Mouse (Mus musculus): ENCODE measurements around the gene Cytl1.

Gene Cytl1

GRCm38 (mm10) chr5:37735224-37735623, at the start of gene Cytl1:
TSS of gene Cytl1 (plus strand) at chr5:37735519.
- DNase-seq (ENCODE audit: low spot score in 2 of 2): no peak

GRCm38 (mm10) chr5:37692759-37693158, 42.6 kb upstream of the Cytl1 start:
- DNase-seq (ENCODE audit: low spot score in 2 of 2): no peak

GRCm38 (mm10) chr5:37695773-37696172, 39.5 kb upstream of the Cytl1 start:
- no peak for DNase-seq (ENCODE audit: low spot score in 2 of 2)

GRCm38 (mm10) chr5:37697286-37697685, 38.0 kb upstream of the Cytl1 start:
- DNase-seq (ENCODE audit: low spot score in 2 of 2): no peak

GRCm38 (mm10) chr5:37699757-37700156, 35.6 kb upstream of the Cytl1 start:
- DNase-seq (ENCODE audit: low spot score in 2 of 2): no peak

GRCm38 (mm10) chr5:37704962-37705361, 30.4 kb upstream of the Cytl1 start:
- no peak for DNase-seq (ENCODE audit: low spot score in 2 of 2)

GRCm38 (mm10) chr5:37708124-37708523, 27.2 kb upstream of the Cytl1 start:
- no peak for DNase-seq (ENCODE audit: low spot score in 2 of 2)

- no peak for DNase-seq (ENCODE audit: low spot score in 2 of 2)
Observed at GRCm38 (mm10) chr5:37709257-37709904, 25.9 kb upstream of the Cytl1 start.

- DNase-seq (ENCODE audit: low spot score in 2 of 2): peak in 1 of 2 experiments; percentile 62
Observed at GRCm38 (mm10) chr5:37716505-37717372, 18.6 kb upstream of the Cytl1 start, which contains the start of gene Stk32b. TSS of gene Stk32b (minus strand) at chr5:37717171.

- no peak for DNase-seq (ENCODE audit: low spot score in 2 of 2)
Observed at GRCm38 (mm10) chr5:37717384-37717963, 17.8 kb upstream of the Cytl1 start.

GRCm38 (mm10) chr5:37720670-37721069, 14.6 kb upstream of the Cytl1 start:
- no peak for DNase-seq (ENCODE audit: low spot score in 2 of 2)

- no peak for DNase-seq (ENCODE audit: low spot score in 2 of 2)
Observed at GRCm38 (mm10) chr5:37725220-37725886, 10.0 kb upstream of the Cytl1 start.

GRCm38 (mm10) chr5:37730781-37731180, 4.5 kb upstream of the Cytl1 start:
- DNase-seq (ENCODE audit: low spot score in 2 of 2): no peak

- DNase-seq (ENCODE audit: low spot score in 2 of 2): no peak
Observed at GRCm38 (mm10) chr5:37736213-37736612, 894 bp downstream of the Cytl1 start.

- no peak for DNase-seq (ENCODE audit: low spot score in 2 of 2)
Observed at GRCm38 (mm10) chr5:37743889-37744707, 8.8 kb downstream of the Cytl1 start.

- DNase-seq (ENCODE audit: low spot score in 2 of 2): peak in 1 of 2 experiments; percentile 42
Observed at GRCm38 (mm10) chr5:37752027-37752967, 17.0 kb downstream of the Cytl1 start.

- no peak for DNase-seq (ENCODE audit: low spot score in 2 of 2)
Observed at GRCm38 (mm10) chr5:37753366-37753765, 18.0 kb downstream of the Cytl1 start.

GRCm38 (mm10) chr5:37762046-37762445, 26.7 kb downstream of the Cytl1 start:
- no peak for DNase-seq (ENCODE audit: low spot score in 2 of 2)

- DNase-seq (ENCODE audit: low spot score in 2 of 2): no peak
Observed at GRCm38 (mm10) chr5:37765851-37766250, 30.5 kb downstream of the Cytl1 start.

- DNase-seq (ENCODE audit: low spot score in 2 of 2): no peak
Observed at GRCm38 (mm10) chr5:37767231-37767630, 31.9 kb downstream of the Cytl1 start.

Data from urinary bladder, postnatal 4 days (tissue).